15 mouse cellular contexts compared by ENCODE assay signal in the genomic region with DNA sequence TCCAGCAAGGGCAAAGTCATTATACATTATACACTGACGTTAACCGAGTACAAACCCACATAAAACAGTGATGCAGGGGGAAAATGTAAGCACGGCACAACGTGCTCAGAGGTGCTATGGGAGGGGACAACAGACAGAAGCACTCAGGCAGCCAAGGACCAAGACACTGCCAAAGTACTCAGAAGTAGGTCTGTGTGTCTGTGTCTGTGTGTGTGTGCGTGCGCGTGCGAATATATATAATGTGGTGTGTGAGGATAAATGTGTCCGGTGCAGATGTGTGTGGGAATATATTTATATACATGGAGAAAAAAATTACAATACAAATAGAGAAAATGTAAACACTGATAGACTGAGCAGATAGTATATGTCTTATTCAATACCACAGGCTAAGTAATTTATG.
"Had no signal": no experiment of that assay in that cellular context is flagged by ENCODE, and none has a peak within 500 bp of the region (broad histone marks: within the 10 kb centered on the region; RNA-seq: fewer than 3 reads in every experiment).

No protein-coding gene starts in this region.

- H3K4me3 ChIP-seq: neural tube, embryonic 15.5 days; stomach, embryonic 15.5 days had no signal

- H3K9me3 ChIP-seq: neural tube, embryonic 15.5 days; stomach, embryonic 15.5 days had no signal

- DNase-seq: retina, postnatal 1 day; right cerebral cortex, adult 18-20 months; right cerebral cortex, postnatal 14 days; right cerebral cortex, postnatal 25 days; right cerebral cortex, postnatal 4 days; spleen, adult 18-20 months; thymus, adult 18-20 months; thymus, adult 2 months; thymus, postnatal 14 days; thymus, postnatal 25 days; thymus, postnatal 36 days; thymus, postnatal 4 days had no signal

- H3K27me3 ChIP-seq: neural tube, embryonic 15.5 days; stomach, embryonic 15.5 days had no signal

- H3K4me2 ChIP-seq: neural tube, embryonic 15.5 days; stomach, embryonic 15.5 days had no signal

- H3K27ac ChIP-seq: neural tube, embryonic 15.5 days; stomach, embryonic 15.5 days; stomach, postnatal 0 days had no signal

- H3K9ac ChIP-seq: neural tube, embryonic 15.5 days; stomach, embryonic 15.5 days had no signal

- H3K36me3 ChIP-seq: neural tube, embryonic 15.5 days; stomach, embryonic 15.5 days had no signal
